Mouse (Mus musculus) G1E (cell line): ENCODE data around the gene Ccr10.

Experiments used
- CTCF ChIP-seq: IDR thresholded peaks from 2 replicates; pipeline ENCODE4 v1.5.1; 2012; ENCODE audit warnings: low read depth, low read length, inconsistent platforms, mixed read lengths
- GATA1 ChIP-seq: IDR thresholded peaks from 2 replicates; pipeline ENCODE4 v1.6.1; 2012; ENCODE audit warnings: borderline replicate concordance, low read length, inconsistent platforms, mixed read lengths
- GATA2 ChIP-seq: IDR thresholded peaks from 2 replicates; pipeline ENCODE4 v1.6.1; 2012; ENCODE audit warnings: low read depth, low read length, inconsistent platforms, borderline replicate concordance
- POLR2AphosphoS5 ChIP-seq: IDR thresholded peaks from 2 replicates; pipeline ENCODE4 v1.6.1; 2012; ENCODE audit warnings: low read depth, low read length, inconsistent platforms; ENCODE audit not compliant: insufficient replicate concordance
- TAL1 ChIP-seq: conservative IDR thresholded peaks from 2 replicates; pipeline ENCODE4 v1.6.1; 2012; ENCODE audit warnings: low read depth, low read length, inconsistent platforms, mixed read lengths

DNA sequence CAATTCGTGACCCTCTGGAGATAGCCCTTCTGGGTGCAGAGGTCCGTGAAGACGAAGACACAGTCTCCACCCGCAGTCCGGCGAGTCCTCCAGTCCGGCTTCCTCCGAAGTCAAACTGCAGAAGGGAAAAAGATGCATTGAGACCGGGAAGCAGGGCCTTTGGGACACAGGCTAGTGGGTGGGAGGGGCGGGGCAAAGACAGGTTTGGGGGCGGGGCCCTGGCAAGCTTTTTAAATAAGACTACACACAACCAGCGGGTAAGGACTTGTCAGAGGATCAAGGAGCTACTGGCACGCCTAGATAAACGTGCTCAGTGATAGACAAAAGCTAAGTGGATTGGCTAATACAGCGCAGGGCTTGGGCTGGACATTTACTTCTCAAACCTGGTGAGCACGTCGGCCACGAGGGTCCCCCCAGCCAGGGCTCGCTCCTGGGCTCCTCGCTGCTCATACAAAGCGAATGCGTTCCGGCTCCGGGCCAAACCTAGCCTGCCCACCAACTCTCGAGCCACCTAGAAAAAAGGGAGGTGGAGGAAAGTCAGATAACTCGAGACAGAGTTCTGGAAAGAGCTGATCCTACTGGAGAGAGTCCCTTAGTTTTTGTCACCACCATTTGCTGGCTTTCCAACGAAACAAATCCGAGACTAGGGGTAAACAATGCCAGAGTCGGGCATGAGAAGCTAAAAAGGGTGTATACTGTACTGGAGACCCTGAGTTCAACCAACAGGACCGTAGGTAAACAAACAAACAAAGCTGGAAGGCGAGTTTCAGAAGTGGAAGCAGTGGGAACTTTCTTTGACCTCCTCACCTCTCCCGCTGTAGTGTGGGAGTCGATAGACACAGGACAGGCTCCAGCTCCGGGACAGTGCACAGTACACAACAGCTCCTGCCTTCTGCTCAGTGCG lies 10.3 kb downstream of the Ccr10 start:
- TF ChIP-seq GATA1 = no peak
- TF ChIP-seq TAL1 = no peak
- TF ChIP-seq CTCF = no peak
- no peak for TF ChIP-seq POLR2AphosphoS5
- TF ChIP-seq GATA2 = no peak
